Mouse (Mus musculus) hindbrain, embryonic 13.5 days (tissue): ENCODE results near the gene Etnk1. TPM values are rescaled to one million over a fixed set of nuclear protein-coding genes. Genes with fewer than 3 reads are reported as not detected.
A peak's percentile ranks its signal among the peaks of the same experiment; 100 is the strongest.

Experiments
- ATAC-seq: fragments of 200-750 bp; cut with Nextera tagmentation; 2 replicates; pipeline ENCODE4 v1.8.0; 2017; ENCODE audit warnings: moderate TSS enrichment; ENCODE audit not compliant: low FRiP score
- H3K27ac ChIP-seq: fragments of 300-500 bp; sonication (generic); 2 replicates; pipeline ENCODE4 v1.5.1; 2015; ENCODE audit warnings: inconsistent platforms, mild to moderate bottlenecking, moderate library complexity
- H3K27me3 ChIP-seq: fragments of 300-500 bp; sonication (generic); 2 replicates; pipeline ENCODE4 v1.6.1; 2015; ENCODE audit warnings: mild to moderate bottlenecking, inconsistent platforms
- H3K36me3 ChIP-seq: fragments of 300-500 bp; sonication (generic); 2 replicates; pipeline ENCODE4 v1.6.1; 2015; ENCODE audit warnings: mild to moderate bottlenecking, inconsistent platforms
- H3K4me1 ChIP-seq: fragments of 300-500 bp; sonication (generic); replicated peaks from 2 replicates; pipeline ENCODE4 v1.6.1; 2015; ENCODE audit warnings: inconsistent platforms
- H3K4me2 ChIP-seq: fragments of 300-500 bp; sonication (generic); 2 replicates; pipeline ENCODE4 v1.6.1; 2015; ENCODE audit warnings: inconsistent platforms, mild to moderate bottlenecking, moderate library complexity
- H3K4me3 ChIP-seq: fragments of 300-500 bp; sonication (generic); 2 replicates; pipeline ENCODE4 v1.5.1; 2015; ENCODE audit warnings: mild to moderate bottlenecking, inconsistent platforms
- H3K9ac ChIP-seq: fragments of 300-500 bp; sonication (generic); 2 replicates; pipeline ENCODE4 v1.6.1; 2015; ENCODE audit warnings: mild to moderate bottlenecking, inconsistent platforms
- H3K9me3 ChIP-seq: fragments of 300-500 bp; sonication (generic); 2 replicates; pipeline ENCODE4 v1.6.1; 2016; ENCODE audit warnings: inconsistent platforms
- WGBS: fragments of 180-500 bp; shearing (Covaris S2); methylation state at CpG from one replicate; pipeline ENCODE4 v1.1.7; 2015; 5-methylcytosine and 5-hydroxymethylcytosine counted together
- polyA plus RNA-seq: library from polyadenylated mRNA; unstranded; fragments of >200 nt; fragmentation: Nextera tagmentation; extraction: Ambion mirVana; gene quantifications from 2 replicates; pipeline ENCODE4 v1.2.1, GENCODE M21; 2015

Etnk1 gene
- polyA plus RNA-seq, 1 experiment from 2014 or later: 36.3 TPM

GRCm38 (mm10) chr6:143176591-143176990, 9.6 kb downstream of the Etnk1 start:
- H3K9me3 ChIP-seq: no peaks in the 10 kb centered on the region
- ATAC-seq: no peak
- WGBS: 88% methylated on average over 9 of the region's 9 CpGs
- no peak overlapping the region for H3K9ac ChIP-seq
- H3K4me2 ChIP-seq: no peak overlapping the region
- no peak overlapping the region for H3K4me3 ChIP-seq
- H3K27ac ChIP-seq: no peak overlapping the region
- peaks cover 14% of the 10 kb centered on the region for H3K4me1 ChIP-seq
- no peaks in the 10 kb centered on the region for H3K27me3 ChIP-seq
- H3K36me3 ChIP-seq: peaks cover 29% of the 10 kb centered on the region

GRCm38 (mm10) chr6:143179181-143179580, 12.2 kb downstream of the Etnk1 start:
- WGBS: 79% methylated on average over 4 of the region's 4 CpGs
- no peak for ATAC-seq

GRCm38 (mm10) chr6:143179733-143180132, 12.7 kb downstream of the Etnk1 start:
- Histone ChIP-seq H3K9ac (no peak overlapping the region), H3K27ac (no peak overlapping the region), H3K27me3 (no peaks in the 10 kb centered on the region), H3K9me3 (no peaks in the 10 kb centered on the region), H3K4me2 (no peak overlapping the region), H3K36me3 (peaks cover 40% of the 10 kb centered on the region), H3K4me1 (peaks cover 7% of the 10 kb centered on the region; the same call in 1 of the 2 replicates), H3K4me3 (no peak overlapping the region)
- WGBS: 73% methylated on average over 2 of the region's 2 CpGs
- no peak for ATAC-seq

More at GRCm38 (mm10) chr6:143179181-143179580, 12.2 kb downstream of the Etnk1 start:
- peaks cover 39% of the 10 kb centered on the region for H3K36me3 ChIP-seq
- H3K9me3 ChIP-seq: no peaks in the 10 kb centered on the region
- H3K4me3 ChIP-seq: no peak overlapping the region
- H3K9ac ChIP-seq: no peak overlapping the region
- H3K4me1 ChIP-seq: peaks cover 8% of the 10 kb centered on the region; the same call in 1 of the 2 replicates
- H3K4me2 ChIP-seq: no peak overlapping the region
- H3K27me3 ChIP-seq: no peaks in the 10 kb centered on the region
- H3K27ac ChIP-seq: no peak overlapping the region

GRCm38 (mm10) chr6:143180511-143180910, 13.5 kb downstream of the Etnk1 start:
- no peak overlapping the region for H3K4me3 ChIP-seq
- peaks cover 6% of the 10 kb centered on the region; the same call in 1 of the 2 replicates for H3K4me1 ChIP-seq
- 94% methylated on average over 14 of the region's 14 CpGs for WGBS
- H3K36me3 ChIP-seq: peaks cover 46% of the 10 kb centered on the region
- no peaks in the 10 kb centered on the region for H3K27me3 ChIP-seq
- no peak overlapping the region for H3K4me2 ChIP-seq
- no peak overlapping the region for H3K9ac ChIP-seq
- H3K9me3 ChIP-seq: no peaks in the 10 kb centered on the region
- ATAC-seq: no peak
- H3K27ac ChIP-seq: no peak overlapping the region

- ATAC-seq: no peak
Measured at GRCm38 (mm10) chr6:143184099-143184498, 17.1 kb downstream of the Etnk1 start.

GRCm38 (mm10) chr6:143184745-143185144, 17.7 kb downstream of the Etnk1 start:
- Histone ChIP-seq H3K9me3 (no peaks in the 10 kb centered on the region), H3K4me1 (no peaks in the 10 kb centered on the region; the same call in 1 of the 2 replicates), H3K27ac (no peak overlapping the region), H3K4me3 (no peak overlapping the region), H3K9ac (no peak overlapping the region), H3K4me2 (no peak overlapping the region), H3K27me3 (no peaks in the 10 kb centered on the region), H3K36me3 (peaks cover 48% of the 10 kb centered on the region)
- ATAC-seq: no peak
- 67% methylated on average over 5 of the region's 5 CpGs for WGBS

More at GRCm38 (mm10) chr6:143184099-143184498, 17.1 kb downstream of the Etnk1 start:
- Histone ChIP-seq H3K4me3 (no peak overlapping the region), H3K27ac (no peak overlapping the region), H3K27me3 (no peaks in the 10 kb centered on the region), H3K4me1 (no peaks in the 10 kb centered on the region; the same call in 1 of the 2 replicates), H3K36me3 (peaks cover 45% of the 10 kb centered on the region), H3K4me2 (no peak overlapping the region), H3K9ac (no peak overlapping the region), H3K9me3 (no peaks in the 10 kb centered on the region)
- WGBS: 92% methylated on average over 3 of the region's 3 CpGs

- H3K27ac ChIP-seq: 0 out of 2 replicates have a peak overlapping the region, but pooled peaks have one; percentile 4
- H3K27me3 ChIP-seq: no peaks in the 10 kb centered on the region
- peaks cover 24% of the 10 kb centered on the region for H3K36me3 ChIP-seq
- peaks cover 10% of the 10 kb centered on the region for H3K4me1 ChIP-seq
- H3K4me3 ChIP-seq: no peak overlapping the region
- WGBS: 76% methylated on average over 7 of the region's 7 CpGs
- H3K4me2 ChIP-seq: no peak overlapping the region
- H3K9ac ChIP-seq: no peak overlapping the region
- H3K9me3 ChIP-seq: no peaks in the 10 kb centered on the region
- ATAC-seq: no peak
Measured at GRCm38 (mm10) chr6:143190838-143191476, 23.9 kb downstream of the Etnk1 start.

GRCm38 (mm10) chr6:143191477-143192098, 24.6 kb downstream of the Etnk1 start:
- 0 out of 2 replicates have a peak overlapping the region, but pooled peaks have one; percentile 4 for H3K27ac ChIP-seq
- ATAC-seq: no peak

GRCm38 (mm10) chr6:143192709-143193108, 25.7 kb downstream of the Etnk1 start:
- ATAC-seq: no peak

More at GRCm38 (mm10) chr6:143191477-143192098, 24.6 kb downstream of the Etnk1 start:
- WGBS: 83% methylated on average over 9 of the region's 9 CpGs
- Histone ChIP-seq H3K36me3 (peaks cover 27% of the 10 kb centered on the region), H3K4me1 (peaks cover 10% of the 10 kb centered on the region), H3K4me3 (no peak overlapping the region), H3K4me2 (no peak overlapping the region), H3K27me3 (no peaks in the 10 kb centered on the region), H3K9me3 (no peaks in the 10 kb centered on the region), H3K9ac (no peak overlapping the region)

GRCm38 (mm10) chr6:143193166-143193565, 26.1 kb downstream of the Etnk1 start:
- no peak overlapping the region for H3K9ac ChIP-seq
- peaks cover 38% of the 10 kb centered on the region for H3K36me3 ChIP-seq
- no peak overlapping the region for H3K27ac ChIP-seq
- H3K4me1 ChIP-seq: peaks cover 10% of the 10 kb centered on the region
- H3K27me3 ChIP-seq: no peaks in the 10 kb centered on the region
- no peak overlapping the region for H3K4me2 ChIP-seq
- no peaks in the 10 kb centered on the region for H3K9me3 ChIP-seq
- H3K4me3 ChIP-seq: no peak overlapping the region
- WGBS: 90% methylated on average over 10 of the region's 10 CpGs
- ATAC-seq: no peak

More at GRCm38 (mm10) chr6:143192709-143193108, 25.7 kb downstream of the Etnk1 start:
- Histone ChIP-seq H3K9me3 (no peaks in the 10 kb centered on the region), H3K27me3 (no peaks in the 10 kb centered on the region), H3K27ac (no peak overlapping the region), H3K4me2 (no peak overlapping the region), H3K4me3 (no peak overlapping the region), H3K36me3 (peaks cover 34% of the 10 kb centered on the region), H3K9ac (no peak overlapping the region), H3K4me1 (peaks cover 10% of the 10 kb centered on the region)
- WGBS: 88% methylated on average over 8 of the region's 8 CpGs

- WGBS: 86% methylated on average over 6 of the region's 6 CpGs
- no peak overlapping the region for H3K4me3 ChIP-seq
- H3K9me3 ChIP-seq: no peaks in the 10 kb centered on the region
- no peak overlapping the region for H3K4me2 ChIP-seq
- peaks cover 10% of the 10 kb centered on the region for H3K4me1 ChIP-seq
- no peaks in the 10 kb centered on the region for H3K27me3 ChIP-seq
- peaks cover 43% of the 10 kb centered on the region for H3K36me3 ChIP-seq
- no peak overlapping the region for H3K9ac ChIP-seq
- ATAC-seq: no peak
- H3K27ac ChIP-seq: no peak overlapping the region
Measured at GRCm38 (mm10) chr6:143193641-143194040, 26.6 kb downstream of the Etnk1 start.

GRCm38 (mm10) chr6:143197053-143197452, 30.0 kb downstream of the Etnk1 start:
- Histone ChIP-seq H3K4me1 (no peaks in the 10 kb centered on the region), H3K9ac (no peak overlapping the region), H3K4me2 (no peak overlapping the region), H3K4me3 (no peak overlapping the region), H3K27ac (no peak overlapping the region), H3K36me3 (peaks cover 53% of the 10 kb centered on the region), H3K9me3 (no peaks in the 10 kb centered on the region), H3K27me3 (no peaks in the 10 kb centered on the region)
- 94% methylated on average over 13 of the region's 13 CpGs for WGBS
- no peak for ATAC-seq
